Mouse (Mus musculus) spleen, adult 2 months (tissue): ENCODE data around the gene Mroh7.

Experiments
- CTCF ChIP-seq: fragments of 200-500 bp; IDR thresholded peaks from 2 replicates; pipeline ENCODE4 v1.5.1; 2011; ENCODE audit warnings: mild to moderate bottlenecking, inconsistent platforms; ENCODE audit not compliant: insufficient read depth, insufficient read length, insufficient replicate concordance; ENCODE audit errors: extremely low read depth
- POLR2A ChIP-seq: fragments of 200-500 bp; IDR thresholded peaks from 2 replicates; pipeline ENCODE4 v1.6.1; 2011; ENCODE audit warnings: low read depth, low read length, inconsistent platforms

DNA sequence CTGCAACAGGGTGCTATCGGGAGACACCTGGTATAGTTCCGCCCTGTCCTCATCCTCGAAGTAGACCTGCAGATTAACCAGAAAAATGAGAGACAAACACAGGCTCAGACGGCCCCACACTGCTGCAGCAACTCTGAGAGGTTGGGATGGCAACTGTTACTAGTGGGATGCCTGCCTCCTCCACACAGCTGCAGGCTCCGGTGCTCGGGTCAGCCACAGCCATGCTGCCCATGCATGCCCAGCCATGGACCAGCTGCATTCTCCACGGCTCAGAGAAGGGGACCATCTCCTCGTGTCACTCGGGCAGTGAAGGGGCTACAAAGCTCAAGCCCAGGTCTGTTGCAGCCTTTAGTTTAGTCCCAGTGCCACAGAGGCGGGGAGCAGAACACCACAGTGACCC, 65.1 kb downstream of the Mroh7 start:
- no peak for TF ChIP-seq CTCF
- no peak for TF ChIP-seq POLR2A
